Mouse (Mus musculus): ENCODE results near the gene Ppp1r3e. TPM values are rescaled to one million over a fixed set of nuclear protein-coding genes. Genes with fewer than 3 reads are reported as not detected.

The Ppp1r3e gene
- total and polyA plus RNA-seq, 3 experiments: 0.51 to 1.4 (median 1.3) TPM

DNA sequence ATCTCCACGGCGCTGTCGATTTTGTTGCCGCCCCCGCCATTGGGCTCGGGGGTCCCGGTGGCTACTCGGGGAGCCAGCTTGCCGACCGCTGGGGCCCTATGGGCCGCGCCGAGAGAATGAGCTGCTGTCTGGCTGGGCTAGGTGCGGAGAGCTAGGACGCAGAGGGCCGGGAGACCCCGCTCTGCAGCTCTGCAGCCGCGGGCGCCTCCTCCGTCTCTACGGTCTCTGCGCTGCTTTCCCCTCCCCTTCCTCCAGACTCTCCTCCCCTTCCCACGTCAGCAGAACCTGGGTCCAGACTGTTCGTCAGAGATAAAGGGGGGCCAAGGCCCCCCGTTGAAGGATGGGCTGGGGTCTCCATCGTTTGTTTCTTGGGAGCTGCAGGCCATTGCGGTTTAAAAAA, 35.5 kb upstream of the Ppp1r3e start, which contains the start of gene Slc22a17:
TSS of gene Slc22a17 (minus strand) at position 247 of the 400 bp plus-strand sequence.
- DNase-seq (ENCODE audit: extremely low read depth): no peak

DNA sequence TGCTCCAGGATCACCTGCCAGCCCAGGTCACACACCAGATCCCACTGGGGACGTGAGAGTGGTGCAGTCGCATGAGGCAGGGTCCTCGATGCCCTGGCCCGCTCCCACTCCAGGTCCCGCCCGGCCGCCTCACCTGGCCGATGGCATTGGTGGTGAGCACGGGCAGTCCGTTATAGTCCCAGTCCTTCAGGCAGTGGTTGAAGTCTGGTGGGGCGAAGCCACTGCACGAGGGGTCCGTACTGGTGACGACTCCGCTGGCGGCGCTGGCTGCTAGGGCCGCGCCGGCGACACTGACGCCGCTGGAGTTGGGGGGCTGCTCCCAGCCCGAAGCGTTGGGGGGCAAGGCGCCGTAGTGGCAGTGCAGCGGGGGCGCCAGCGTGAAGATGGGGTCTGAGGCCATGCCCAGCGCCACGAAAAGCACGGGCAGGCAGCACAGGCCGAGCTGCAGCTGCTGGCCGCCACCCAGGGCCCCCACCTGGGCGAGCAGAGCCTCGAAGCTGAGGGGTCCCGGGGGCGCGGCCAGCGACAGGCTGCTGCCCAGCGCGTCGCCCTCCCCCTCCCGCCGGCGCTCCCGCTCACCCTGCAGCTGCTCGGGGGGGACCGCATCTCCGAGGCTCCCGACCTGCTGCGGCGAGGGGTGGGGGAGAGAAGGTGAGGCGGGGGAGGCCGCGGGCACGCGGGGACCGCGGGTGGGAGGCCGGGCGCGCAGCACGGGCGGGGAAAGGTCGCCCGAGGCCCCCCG, 34.9 kb upstream of the Ppp1r3e start:
- no peak for TF ChIP-seq SMC3 (IDR thresholded peaks at IDR 0.05; ENCODE audit: low read depth, low read length)
- no peak for TF ChIP-seq GABPA (IDR thresholded peaks at IDR 0.05; ENCODE audit: insufficient replicate concordance, low read depth, low read length)
- no peak for TF ChIP-seq MAX (IDR thresholded peaks at IDR 0.05; ENCODE audit: low read length)
- TF ChIP-seq ELF1 (IDR thresholded peaks at IDR 0.05; ENCODE audit: low read depth, low read length): no peak
- Histone ChIP-seq H3K4me2 (ENCODE audit: insufficient read depth, low read depth, poor library complexity, severe bottlenecking) (peak overlapping the region; percentile 49; the same call in 1 of the 2 replicates), H3K27me3 (replicated peaks) (peaks cover 74% of the 10 kb centered on the region), H3K9me3 (replicated peaks; ENCODE audit: low read length) (no peaks in the 10 kb centered on the region), H3K4me3 (replicated peaks in 1 of 3; ENCODE audit: low read depth in 2 of 3, low read length in 2 of 3, poor library complexity in 1 of 3) (peak overlapping the region; percentile 36 to 74 (median 41)), H3K27ac (ENCODE audit: insufficient read depth, low read depth) (no peak overlapping the region), H3K4me1 (ENCODE audit: control insufficient read depth in 1 of 2, insufficient read depth in 2 of 2) (peaks cover 0 to 4% of the 10 kb centered on the region in 2 experiments; a peak in 2 of 4 replicates), H3K79me2 (replicated peaks; ENCODE audit: control insufficient read depth, extremely low read depth, insufficient read depth, poor library complexity, severe bottlenecking) (no peaks in the 10 kb centered on the region), H3K9ac (ENCODE audit: insufficient read depth, low read depth) (peak overlapping the region; percentile 46; the same call in 1 of the 2 replicates), H3K36me3 (replicated peaks in 1 of 2; ENCODE audit: control insufficient read depth in 1 of 2, insufficient read depth in 1 of 2, low read length in 1 of 2) (no peaks in the 10 kb centered on the region)
- dilution Hi-C loops (cut with MboI; ENCODE audit: extremely low pct_ligation_motif_present, extremely low pct_unique_long_range_greater_than_20kb, low sequenced_read_pairs): no loop called here
- in situ Hi-C loops (cut with MboI; ENCODE audit: low pct_ligation_motif_present, low pct_unique_long_range_greater_than_20kb, low sequenced_read_pairs): no loop called here
- DNase-seq (ENCODE audit: extremely low read depth): no peak

More for the DNA sequence above, 35.5 kb upstream of the Ppp1r3e start, which contains the start of gene Slc22a17:
- Histone ChIP-seq H3K79me2 (replicated peaks; ENCODE audit: control insufficient read depth, extremely low read depth, insufficient read depth, poor library complexity, severe bottlenecking) (no peaks in the 10 kb centered on the region), H3K4me1 (ENCODE audit: control insufficient read depth in 1 of 2, insufficient read depth in 2 of 2) (peaks cover 0 to 4% of the 10 kb centered on the region in 2 experiments; a peak in 2 of 4 replicates), H3K36me3 (replicated peaks in 1 of 2; ENCODE audit: control insufficient read depth in 1 of 2, insufficient read depth in 1 of 2, low read length in 1 of 2) (no peaks in the 10 kb centered on the region), H3K9ac (ENCODE audit: insufficient read depth, low read depth) (peak within 1 kb of the TSS; percentile 46; the same call in 1 of the 2 replicates), H3K27ac (ENCODE audit: insufficient read depth, low read depth) (no peak within 1 kb of the TSS), H3K4me2 (ENCODE audit: insufficient read depth, low read depth, poor library complexity, severe bottlenecking) (peak within 1 kb of the TSS; percentile 49; the same call in 1 of the 2 replicates), H3K9me3 (replicated peaks; ENCODE audit: low read length) (no peaks in the 10 kb centered on the region), H3K27me3 (replicated peaks) (peaks cover 79% of the 10 kb centered on the region), H3K4me3 (replicated peaks in 1 of 3; ENCODE audit: low read depth in 2 of 3, low read length in 2 of 3, poor library complexity in 1 of 3) (peak within 1 kb of the TSS; percentile 36 to 74 (median 41))
- in situ Hi-C loops (cut with MboI; ENCODE audit: low pct_ligation_motif_present, low pct_unique_long_range_greater_than_20kb, low sequenced_read_pairs): no loop called here
- TF ChIP-seq POLR2A (IDR thresholded peaks at IDR 0.05; ENCODE audit: low read depth, low read length) (peak; percentile 58), EP300 (IDR thresholded peaks at IDR 0.05; ENCODE audit: low read length) (no peak)
- dilution Hi-C loops (cut with MboI; ENCODE audit: extremely low pct_ligation_motif_present, extremely low pct_unique_long_range_greater_than_20kb, low sequenced_read_pairs): no loop called here

DNA sequence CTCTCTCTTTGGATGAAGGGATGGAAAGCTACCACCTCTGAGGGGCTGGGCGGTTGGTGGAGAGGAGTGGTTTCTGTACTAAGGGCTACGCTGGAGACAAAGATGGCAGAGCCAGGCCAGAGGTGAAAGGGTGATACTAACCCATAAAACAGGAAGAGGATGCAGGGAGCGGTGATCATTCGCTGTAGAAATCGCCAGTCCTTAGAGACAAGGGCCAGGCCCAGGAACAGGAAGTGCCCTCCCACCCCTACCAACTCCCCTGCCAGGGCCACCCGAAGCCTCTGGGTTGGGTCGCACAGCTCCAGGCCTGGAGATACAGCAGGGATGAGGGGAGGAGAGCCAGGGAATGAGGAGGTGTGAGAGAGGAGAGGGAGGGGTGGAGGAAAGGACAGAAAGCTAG, 31.3 kb upstream of the Ppp1r3e start:
- Histone ChIP-seq H3K4me2 (ENCODE audit: insufficient read depth, low read depth, poor library complexity, severe bottlenecking) (no peak overlapping the region), H3K9ac (ENCODE audit: insufficient read depth, low read depth) (no peak overlapping the region), H3K79me2 (replicated peaks; ENCODE audit: control insufficient read depth, extremely low read depth, insufficient read depth, poor library complexity, severe bottlenecking) (no peaks in the 10 kb centered on the region), H3K27ac (ENCODE audit: insufficient read depth, low read depth) (no peak overlapping the region), H3K4me3 (replicated peaks in 1 of 3; ENCODE audit: low read depth in 2 of 3, low read length in 2 of 3, poor library complexity in 1 of 3) (no peak overlapping the region), H3K4me1 (ENCODE audit: control insufficient read depth in 1 of 2, insufficient read depth in 2 of 2) (peaks cover 0 to 4% of the 10 kb centered on the region in 2 experiments; a peak in 2 of 4 replicates), H3K9me3 (replicated peaks; ENCODE audit: low read length) (no peaks in the 10 kb centered on the region), H3K36me3 (replicated peaks in 1 of 2; ENCODE audit: control insufficient read depth in 1 of 2, insufficient read depth in 1 of 2, low read length in 1 of 2) (no peaks in the 10 kb centered on the region), H3K27me3 (replicated peaks) (peaks cover 42% of the 10 kb centered on the region)
- no peak for DNase-seq (ENCODE audit: extremely low read depth)
- TF ChIP-seq ZNF384 (IDR thresholded peaks at IDR 0.05; ENCODE audit: low read depth, low read length) (no peak), USF2 (conservative IDR thresholded peaks at IDR 0.05; ENCODE audit: low read depth, low read length) (no peak), HCFC1 (IDR thresholded peaks at IDR 0.05; ENCODE audit: low read depth, low read length) (no peak), EP300 (IDR thresholded peaks at IDR 0.05; ENCODE audit: low read length) (no peak), KAT2A (IDR thresholded peaks at IDR 0.05; ENCODE audit: insufficient replicate concordance, low read length) (no peak), GABPA (IDR thresholded peaks at IDR 0.05; ENCODE audit: insufficient replicate concordance, low read depth, low read length) (no peak), ETS1 (conservative IDR thresholded peaks at IDR 0.05; ENCODE audit: low read depth, low read length) (no peak), ZMIZ1 (IDR thresholded peaks at IDR 0.05; ENCODE audit: low read depth, low read length) (no peak), E2F4 (IDR thresholded peaks at IDR 0.05; ENCODE audit: insufficient replicate concordance, low read depth, low read length) (no peak), JUND (conservative IDR thresholded peaks at IDR 0.05; ENCODE audit: low read depth, low read length) (no peak), SIN3A (IDR thresholded peaks at IDR 0.05; ENCODE audit: low read length) (no peak), RAD21 (IDR thresholded peaks at IDR 0.05; ENCODE audit: low read depth, low read length) (no peak), RCOR1 (conservative IDR thresholded peaks at IDR 0.05; ENCODE audit: low read depth, low read length) (no peak), PAX5 (IDR thresholded peaks at IDR 0.05; ENCODE audit: low read length) (no peak), JUN (IDR thresholded peaks at IDR 0.05; ENCODE audit: insufficient read depth, low read depth, low read length) (no peak)
- dilution Hi-C loops (cut with MboI; ENCODE audit: extremely low pct_ligation_motif_present, extremely low pct_unique_long_range_greater_than_20kb, low sequenced_read_pairs): no loop called here
- in situ Hi-C loops (cut with MboI; ENCODE audit: low pct_ligation_motif_present, low pct_unique_long_range_greater_than_20kb, low sequenced_read_pairs): no loop called here
